Mouse (Mus musculus) kidney, postnatal 0 days (tissue): ENCODE results near the gene Mdfi. TPM values are rescaled to one million over a fixed set of nuclear protein-coding genes. Genes with fewer than 3 reads are reported as not detected.
"Not testable (repeated sequence)": the region's sequence is repeated elsewhere in the genome, so short reads cannot be mapped to it uniquely, and the experiment has no call there.

Source experiments
- ATAC-seq: fragments of 200-750 bp; cut with Nextera tagmentation; replicated peaks from 2 replicates; pipeline ENCODE4 v1.8.0; 2017; ENCODE audit warnings: low read depth, moderate number of reproducible peaks, moderate TSS enrichment, moderate library complexity; ENCODE audit not compliant: low FRiP score
- DNase-seq: peaks from one replicate; pipeline ENCODE4 v3.0.0-alpha.2; 2016; ENCODE audit warnings: low spot score
- H3K27ac ChIP-seq: fragments of 300-500 bp; sonication (generic); 2 replicates; pipeline ENCODE4 v1.5.1; 2014; ENCODE audit warnings: mild to moderate bottlenecking
- H3K27me3 ChIP-seq: fragments of 300-500 bp; sonication (generic); 2 replicates; pipeline ENCODE4 v1.6.1; 2014; ENCODE audit warnings: low read length, mixed read lengths; ENCODE audit not compliant: insufficient read depth
- H3K36me3 ChIP-seq: fragments of 300-500 bp; sonication (generic); 2 replicates; pipeline ENCODE4 v1.6.1; 2014; ENCODE audit warnings: low read length, mixed read lengths; ENCODE audit not compliant: insufficient read depth
- H3K4me1 ChIP-seq: fragments of 300-500 bp; sonication (generic); replicated peaks from 2 replicates; pipeline ENCODE4 v1.6.1; 2014; ENCODE audit warnings: antibody characterized with exemption, low read length, mixed read lengths; ENCODE audit not compliant: insufficient read depth
- H3K4me2 ChIP-seq: fragments of 300-500 bp; sonication (generic); 2 replicates; pipeline ENCODE4 v1.6.1; 2014; ENCODE audit warnings: mild to moderate bottlenecking, low read length, moderate library complexity, mixed read lengths
- H3K4me3 ChIP-seq: fragments of 300-500 bp; sonication (generic); replicated peaks from 2 replicates; pipeline ENCODE4 v1.5.1; 2014; ENCODE audit warnings: low read depth, low read length
- H3K9ac ChIP-seq: fragments of 300-500 bp; sonication (generic); 2 replicates; pipeline ENCODE4 v1.6.1; 2014; ENCODE audit warnings: low read depth, low read length
- H3K9me3 ChIP-seq: fragments of 300-500 bp; sonication (generic); replicated peaks from 2 replicates; pipeline ENCODE4 v1.6.1; 2016; ENCODE audit warnings: low read length, inconsistent platforms, mixed read lengths
- CTCF ChIP-seq: IDR thresholded peaks from 2 replicates; pipeline ENCODE4 v1.5.1; 2016; ENCODE audit warnings: antibody characterized with exemption, low read depth, mild to moderate bottlenecking, moderate library complexity
- WGBS: fragments of 180-500 bp; shearing (Covaris S2); extraction: QIAGEN DNeasy Blood & Tissue Kit; methylation state at CpG from one replicate; pipeline ENCODE4 v1.1.7; 2014; 5-methylcytosine and 5-hydroxymethylcytosine counted together
- polyA plus RNA-seq: library from polyadenylated mRNA; unstranded; fragments of >200 nt; fragmentation: Nextera tagmentation; extraction: Ambion mirVana; gene quantifications from 2 replicates; pipeline ENCODE4 v1.2.1, GENCODE M21; 2015

The Mdfi gene
- polyA plus RNA-seq, 1 experiment from 2014 or later: 6.2 TPM

DNA sequence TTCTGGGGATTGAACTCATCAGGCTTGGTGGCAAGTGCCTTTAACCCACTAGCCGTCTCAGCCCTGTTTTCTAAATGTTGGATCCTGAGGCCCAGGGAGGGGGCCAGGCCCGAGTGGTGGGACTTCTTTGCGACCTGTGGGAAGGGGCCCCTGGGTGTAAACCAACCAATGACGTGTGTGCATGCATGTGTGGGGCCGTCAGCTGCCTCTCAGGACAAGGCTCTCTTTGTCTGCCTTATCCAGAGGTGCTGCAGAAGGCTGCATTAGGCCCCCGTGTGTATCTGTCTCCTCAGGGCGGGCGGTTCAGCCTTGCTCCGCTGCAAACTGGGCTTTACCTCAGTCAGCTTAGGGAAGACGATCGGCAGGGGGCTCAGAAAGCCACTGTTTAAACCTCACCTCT, 28.9 kb upstream of the Mdfi start:
- Histone ChIP-seq H3K4me2 (no peak overlapping the region), H3K27ac (no peak overlapping the region), H3K4me1 (no peaks in the 10 kb centered on the region), H3K36me3 (0 out of 2 replicates have a peak, but pooled peaks cover 6% of the 10 kb centered on the region), H3K4me3 (no peak overlapping the region), H3K27me3 (no peaks in the 10 kb centered on the region), H3K9ac (no peak overlapping the region), H3K9me3 (no peaks in the 10 kb centered on the region)
- DNase-seq (no peak), ATAC-seq (no peak)
- TF ChIP-seq CTCF: no peak
- 30% methylated on average over 11 of the region's 11 CpGs for WGBS

DNA sequence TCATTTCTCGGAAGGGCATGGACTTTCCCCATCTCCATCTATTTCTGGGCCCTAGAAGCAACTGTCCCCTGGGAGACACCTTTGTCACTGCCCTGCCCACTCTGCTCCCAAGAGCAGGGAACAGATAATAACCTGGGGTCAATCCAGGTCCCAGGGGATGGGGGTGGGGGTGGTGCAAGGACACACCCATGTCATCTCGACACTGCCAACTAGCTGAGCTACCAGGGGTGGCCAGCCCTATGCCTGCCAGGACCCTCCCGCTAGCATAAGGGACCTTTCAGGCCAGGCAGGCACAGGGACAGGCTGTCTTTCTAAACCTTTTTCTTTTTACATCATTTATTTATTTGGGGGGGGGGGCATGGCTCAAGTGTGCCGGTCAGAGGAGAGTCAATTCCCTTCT, 28.5 kb upstream of the Mdfi start:
- no peaks in the 10 kb centered on the region for H3K27me3 ChIP-seq
- no peak for ATAC-seq
- WGBS: 49% methylated on average over 4 of the region's 4 CpGs

DNA sequence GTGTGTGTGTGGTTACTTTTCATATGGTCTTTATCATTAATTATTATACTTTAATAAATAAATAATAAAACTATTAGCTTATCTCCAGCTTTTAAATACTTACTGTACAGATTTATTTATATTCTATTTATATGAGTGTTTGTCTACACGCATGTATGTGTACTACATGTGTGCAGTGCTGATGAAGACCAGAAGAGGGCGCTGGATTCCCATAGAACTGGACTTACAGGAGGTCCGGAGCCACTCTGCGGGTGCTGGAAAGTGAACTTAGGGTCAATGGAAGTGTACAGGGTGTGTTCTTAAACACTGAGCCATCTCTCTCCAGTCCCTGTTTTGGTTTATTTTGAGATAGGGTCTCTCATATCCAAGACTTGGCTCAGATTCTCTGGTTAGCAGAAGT, 21.1 kb upstream of the Mdfi start:
- DNase-seq (no peak), ATAC-seq (no peak)
- H3K27ac ChIP-seq: no peak overlapping the region
- H3K4me2 ChIP-seq: no peak overlapping the region
- no peak overlapping the region for H3K9ac ChIP-seq
- peak; percentile 16; the same call in 1 of the 2 replicates for TF ChIP-seq CTCF
- no peaks in the 10 kb centered on the region for H3K27me3 ChIP-seq
- H3K4me3 ChIP-seq: no peak overlapping the region
- H3K9me3 ChIP-seq: no peaks in the 10 kb centered on the region
- H3K4me1 ChIP-seq: no peaks in the 10 kb centered on the region
- 81% methylated on average over 4 of the region's 4 CpGs for WGBS
- H3K36me3 ChIP-seq: no peaks in the 10 kb centered on the region

More for the DNA sequence above, 28.5 kb upstream of the Mdfi start:
- no peak for TF ChIP-seq CTCF
- Histone ChIP-seq H3K27ac (no peak overlapping the region), H3K4me3 (no peak overlapping the region), H3K4me2 (no peak overlapping the region), H3K9ac (no peak overlapping the region), H3K4me1 (no peaks in the 10 kb centered on the region), H3K9me3 (no peaks in the 10 kb centered on the region), H3K36me3 (0 out of 2 replicates have a peak, but pooled peaks cover 2% of the 10 kb centered on the region)
- no peak for DNase-seq

DNA sequence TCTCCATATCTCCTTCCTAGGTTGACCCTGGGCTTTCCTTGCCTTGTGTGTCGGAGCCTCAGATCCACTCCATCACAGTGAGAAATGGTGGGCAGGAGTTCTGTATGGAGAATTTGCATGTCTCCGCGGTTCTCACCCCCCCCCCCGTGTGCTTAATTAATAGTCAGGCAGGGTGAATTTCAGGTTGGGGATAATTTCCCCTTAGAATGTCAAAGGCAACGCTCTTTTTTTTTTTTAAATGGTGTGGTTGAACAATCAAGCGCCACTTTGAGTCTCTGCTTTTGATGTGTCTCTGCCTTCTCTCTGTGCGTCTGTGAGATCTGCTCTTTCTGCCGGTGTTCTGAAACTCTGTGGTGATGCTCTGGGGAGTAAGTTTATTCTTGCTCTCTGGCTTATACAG, 20.4 kb upstream of the Mdfi start:
- no peak for TF ChIP-seq CTCF
- no peaks in the 10 kb centered on the region for H3K9me3 ChIP-seq

DNA sequence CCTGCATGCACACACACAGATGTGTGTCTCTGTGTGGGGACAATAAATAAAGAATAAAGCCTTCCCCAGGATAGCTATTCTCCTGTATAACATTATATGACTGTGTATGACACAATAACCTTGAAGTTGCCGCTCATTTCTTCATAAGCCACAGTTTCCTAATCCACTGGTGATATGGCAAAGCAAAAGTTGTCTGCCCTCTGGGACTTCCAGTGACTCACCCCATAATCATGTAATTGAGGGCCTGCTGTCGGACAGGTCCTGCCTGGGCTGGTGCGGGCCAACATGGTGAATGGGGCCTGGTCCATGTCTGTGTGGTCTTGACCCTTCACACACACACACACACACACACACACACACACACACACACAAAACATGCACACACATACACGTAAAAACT, 19.3 kb upstream of the Mdfi start:
- no peak overlapping the region for H3K4me2 ChIP-seq
- H3K9me3 ChIP-seq: no peaks in the 10 kb centered on the region
- ATAC-seq: no peak
- TF ChIP-seq CTCF: no peak
- no peaks in the 10 kb centered on the region for H3K4me1 ChIP-seq
- H3K36me3 ChIP-seq: no peaks in the 10 kb centered on the region
- WGBS: 93% methylated on average over 4 of the region's 4 CpGs
- no peak overlapping the region for H3K9ac ChIP-seq
- no peaks in the 10 kb centered on the region for H3K27me3 ChIP-seq
- no peak for DNase-seq
- H3K27ac ChIP-seq: no peak overlapping the region
- H3K4me3 ChIP-seq: no peak overlapping the region

More for the DNA sequence above, 20.4 kb upstream of the Mdfi start:
- DNase-seq (no peak), ATAC-seq (no peak)
- no peaks in the 10 kb centered on the region for H3K4me1 ChIP-seq
- H3K4me3 ChIP-seq: no peak overlapping the region
- no peak overlapping the region for H3K4me2 ChIP-seq
- H3K27ac ChIP-seq: no peak overlapping the region
- no peak overlapping the region for H3K9ac ChIP-seq
- no peaks in the 10 kb centered on the region for H3K36me3 ChIP-seq
- no peaks in the 10 kb centered on the region for H3K27me3 ChIP-seq
- 89% methylated on average over 8 of the region's 8 CpGs for WGBS

DNA sequence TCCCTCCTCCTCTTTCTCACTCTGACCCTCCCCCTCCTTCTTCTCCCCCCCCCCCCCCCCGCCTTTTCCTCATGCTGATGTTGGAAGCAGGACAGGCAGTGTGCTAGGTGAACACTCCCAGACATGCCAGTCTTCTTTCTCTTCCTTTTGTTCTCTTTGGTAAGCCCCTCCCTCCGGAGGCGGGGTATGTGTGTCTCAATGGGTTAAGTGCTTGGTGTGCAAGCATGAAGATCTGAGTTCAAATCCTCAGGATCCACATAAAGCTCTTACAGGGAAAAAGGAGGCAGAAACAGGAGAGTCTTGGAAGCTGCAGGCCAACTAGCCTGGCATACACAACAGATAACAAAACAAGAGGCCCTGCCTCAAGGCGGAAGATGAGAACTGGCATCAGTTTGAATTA, 18.8 kb upstream of the Mdfi start:
- H3K4me2 ChIP-seq: no peak overlapping the region
- H3K9ac ChIP-seq: no peak overlapping the region
- H3K4me1 ChIP-seq: no peaks in the 10 kb centered on the region
- no peaks in the 10 kb centered on the region for H3K27me3 ChIP-seq
- no peaks in the 10 kb centered on the region for H3K9me3 ChIP-seq
- ATAC-seq (no peak), DNase-seq (no peak)
- no peaks in the 10 kb centered on the region for H3K36me3 ChIP-seq
- no peak overlapping the region for H3K27ac ChIP-seq
- TF ChIP-seq CTCF: no peak
- H3K4me3 ChIP-seq: no peak overlapping the region
- 95% methylated on average over 3 of the region's 4 CpGs for WGBS

DNA sequence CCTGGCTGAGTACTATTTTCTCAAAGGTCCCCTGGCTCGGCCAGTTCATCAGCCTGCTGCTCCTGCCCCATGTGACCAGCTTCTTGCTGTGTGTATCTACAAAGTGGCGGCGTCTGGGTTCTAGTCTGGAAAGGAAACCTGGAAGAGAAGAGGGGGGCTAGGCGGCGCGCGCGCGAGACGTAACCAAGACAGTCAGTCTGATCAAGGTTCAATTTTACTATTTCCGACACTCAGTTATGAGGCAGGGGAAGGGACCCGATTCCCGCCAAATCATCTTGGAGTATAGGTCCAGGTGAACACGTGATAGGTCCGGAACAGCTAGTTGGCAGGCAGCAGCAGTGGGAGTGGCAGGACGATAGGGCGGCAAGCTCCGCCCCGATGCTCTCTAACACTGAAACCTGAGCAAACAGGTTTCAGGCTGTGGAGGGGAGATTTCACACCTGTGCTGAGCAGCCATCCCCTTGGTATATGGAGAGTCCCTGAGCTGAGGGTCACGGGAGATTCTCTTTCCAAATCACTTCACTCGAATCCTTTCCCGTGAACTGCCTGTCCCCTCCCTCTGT, 17.4 kb upstream of the Mdfi start:
- not testable (repeated sequence) for H3K9me3 ChIP-seq, H3K4me1 ChIP-seq, H3K27ac ChIP-seq, H3K27me3 ChIP-seq, H3K36me3 ChIP-seq, DNase-seq, H3K9ac ChIP-seq, H3K4me3 ChIP-seq
- peak; percentile 61 for ATAC-seq
- H3K4me2 ChIP-seq: peak overlapping the region; percentile 48
- 11% methylated on average over 22 of the region's 22 CpGs for WGBS
